Mouse (Mus musculus) kidney, embryonic 14.5 days (tissue): ENCODE data around the gene Lyg1. TPM values are rescaled to one million over a fixed set of nuclear protein-coding genes. Genes with fewer than 3 reads are reported as not detected.

ENCODE experiments used
- ATAC-seq: fragments of 200-750 bp; cut with Nextera tagmentation; 2 replicates; pipeline ENCODE4 v1.8.0; 2017; ENCODE audit warnings: moderate number of reproducible peaks, mild to moderate bottlenecking, moderate TSS enrichment, moderate library complexity; ENCODE audit not compliant: low FRiP score, low TSS enrichment
- H3K27ac ChIP-seq: fragments of 300-500 bp; sonication (generic); 2 replicates; pipeline ENCODE4 v1.5.1; 2014; ENCODE audit warnings: low read depth, mild to moderate bottlenecking, low read length, moderate library complexity, mixed read lengths
- H3K27me3 ChIP-seq: fragments of 300-500 bp; sonication (generic); 2 replicates; pipeline ENCODE4 v1.6.1; 2014; ENCODE audit warnings: mild to moderate bottlenecking, low read length; ENCODE audit not compliant: control insufficient read depth, insufficient read depth
- H3K36me3 ChIP-seq: fragments of 300-500 bp; sonication (generic); 2 replicates; pipeline ENCODE4 v1.6.1; 2014; ENCODE audit warnings: low read length, mixed read lengths; ENCODE audit not compliant: control insufficient read depth, insufficient read depth
- H3K4me1 ChIP-seq: fragments of 300-500 bp; sonication (generic); 2 replicates; pipeline ENCODE4 v1.6.1; 2014; ENCODE audit warnings: low read length, mixed read lengths; ENCODE audit not compliant: control insufficient read depth, insufficient read depth
- H3K4me2 ChIP-seq: fragments of 300-500 bp; sonication (generic); replicated peaks from 2 replicates; pipeline ENCODE4 v1.6.1; 2014; ENCODE audit warnings: low read depth, mild to moderate bottlenecking, low read length
- H3K4me3 ChIP-seq: fragments of 300-500 bp; sonication (generic); 2 replicates; pipeline ENCODE4 v1.5.1; 2014; ENCODE audit warnings: mild to moderate bottlenecking, low read length
- H3K9ac ChIP-seq: fragments of 300-500 bp; sonication (generic); 2 replicates; pipeline ENCODE4 v1.6.1; 2014; ENCODE audit warnings: low read depth, mild to moderate bottlenecking, low read length, moderate library complexity
- H3K9me3 ChIP-seq: fragments of 300-500 bp; sonication (generic); 2 replicates; pipeline ENCODE4 v1.6.1; 2016; ENCODE audit warnings: low read length; ENCODE audit not compliant: control insufficient read depth
- WGBS: fragments of 180-500 bp; shearing (Covaris S2); extraction: QIAGEN DNeasy Blood & Tissue Kit; methylation state at CpG from one replicate; pipeline ENCODE4 v1.1.7; 2014; 5-methylcytosine and 5-hydroxymethylcytosine counted together
- polyA plus RNA-seq: library from polyadenylated mRNA; unstranded; fragments of >200 nt; fragmentation: Nextera tagmentation; extraction: Ambion mirVana; gene quantifications from 2 replicates; pipeline ENCODE4 v1.2.1, GENCODE M21; 2014

Lyg1 gene
- polyA plus RNA-seq = not detected in 2 replicates

- WGBS = 90% methylated on average over 5 of the region's 5 CpGs
- Histone ChIP-seq H3K27ac (no peak within 1 kb of the TSS), H3K9me3 (no peaks in the 10 kb centered on the region), H3K4me1 (no peaks in the 10 kb centered on the region), H3K9ac (no peak within 1 kb of the TSS), H3K4me2 (no peak within 1 kb of the TSS), H3K36me3 (no peaks in the 10 kb centered on the region), H3K27me3 (no peaks in the 10 kb centered on the region), H3K4me3 (no peak within 1 kb of the TSS)
- ATAC-seq = no peak
Measured at GRCm38 (mm10) chr1:37957659-37958058, at the start of gene Lyg1. Lyg1 (minus strand) TSS chr1:37957759.

DNA sequence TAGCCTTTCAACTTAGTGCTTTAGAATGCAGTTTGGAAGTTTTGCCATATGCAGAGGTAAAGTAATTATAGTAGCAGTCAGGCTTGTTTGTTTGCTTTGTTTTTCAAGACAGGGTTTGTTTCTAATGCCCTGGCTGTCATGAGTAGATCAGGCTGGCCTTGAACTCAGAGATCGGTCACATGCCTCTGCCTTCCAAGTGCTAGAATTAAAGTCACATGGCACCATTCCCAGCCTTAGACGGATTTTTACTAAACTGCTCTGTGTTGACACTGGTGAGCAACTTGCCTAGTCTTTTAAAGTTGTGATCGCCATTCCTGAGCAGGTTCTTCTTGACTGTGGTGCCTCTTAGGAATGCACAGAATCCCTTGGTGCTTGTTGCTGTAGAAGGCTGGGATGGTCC, 49.2 kb upstream of the Lyg1 start:
- WGBS = 80% methylated on average over 3 of the region's 3 CpGs
- no peaks in the 10 kb centered on the region for H3K36me3 ChIP-seq
- H3K4me3 ChIP-seq = no peak overlapping the region
- no peaks in the 10 kb centered on the region for H3K9me3 ChIP-seq
- no peaks in the 10 kb centered on the region for H3K4me1 ChIP-seq
- no peaks in the 10 kb centered on the region for H3K27me3 ChIP-seq
- no peak for ATAC-seq
- H3K9ac ChIP-seq = no peak overlapping the region
- H3K4me2 ChIP-seq = no peak overlapping the region
- H3K27ac ChIP-seq = no peak overlapping the region

DNA sequence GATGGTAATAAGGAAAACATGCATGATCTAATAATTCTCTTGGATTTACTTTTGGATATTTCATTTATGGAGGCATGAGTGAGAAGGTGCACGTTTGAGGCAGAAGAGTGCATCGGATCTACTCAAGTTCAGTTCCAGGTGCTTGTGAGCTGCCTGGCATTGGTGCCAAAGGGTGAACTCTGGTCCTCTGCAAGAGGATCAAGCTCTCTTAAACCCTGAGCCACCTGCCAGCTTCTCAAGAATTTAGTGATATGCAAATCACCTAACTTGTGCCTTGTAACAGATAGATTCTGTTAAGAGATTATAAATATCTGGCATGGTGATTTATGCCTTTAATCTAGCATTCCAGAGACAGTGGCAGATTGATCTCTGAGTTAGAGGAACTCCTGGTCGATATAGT, 45.5 kb upstream of the Lyg1 start:
- ATAC-seq = no peak
- H3K4me2 ChIP-seq = no peak overlapping the region
- H3K36me3 ChIP-seq = no peaks in the 10 kb centered on the region
- no peaks in the 10 kb centered on the region for H3K27me3 ChIP-seq
- H3K4me1 ChIP-seq = peaks cover 11% of the 10 kb centered on the region
- no peak overlapping the region for H3K9ac ChIP-seq
- H3K4me3 ChIP-seq = no peak overlapping the region
- WGBS = 85% methylated on average over 3 of the region's 3 CpGs
- H3K27ac ChIP-seq = no peak overlapping the region
- no peaks in the 10 kb centered on the region for H3K9me3 ChIP-seq

DNA sequence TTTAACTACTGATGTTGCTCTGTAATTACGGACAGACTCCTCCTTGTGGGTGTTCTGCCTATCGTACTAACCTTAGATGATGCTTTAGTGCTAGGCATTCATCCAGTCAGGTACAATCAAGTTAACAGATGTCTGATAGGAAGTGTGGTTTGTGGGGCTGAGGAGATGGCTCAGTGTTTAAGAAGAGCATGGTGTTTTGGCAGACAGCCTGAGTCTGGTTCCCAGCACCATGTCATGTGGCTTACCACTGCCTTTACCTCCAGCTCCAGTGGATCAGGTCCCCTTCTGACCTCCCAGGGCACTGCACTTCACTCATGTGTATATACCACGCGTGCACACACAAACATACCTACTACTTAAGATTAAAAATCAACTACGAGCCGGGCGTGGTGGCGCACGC, 44.4 kb upstream of the Lyg1 start:
- no peak for ATAC-seq
- H3K36me3 ChIP-seq = no peaks in the 10 kb centered on the region
- no peaks in the 10 kb centered on the region for H3K9me3 ChIP-seq
- no peak overlapping the region for H3K27ac ChIP-seq
- no peak overlapping the region for H3K4me2 ChIP-seq
- 94% methylated on average over 9 of the region's 9 CpGs for WGBS
- H3K9ac ChIP-seq = no peak overlapping the region
- peaks cover 11% of the 10 kb centered on the region for H3K4me1 ChIP-seq
- H3K27me3 ChIP-seq = no peaks in the 10 kb centered on the region
- no peak overlapping the region for H3K4me3 ChIP-seq

DNA sequence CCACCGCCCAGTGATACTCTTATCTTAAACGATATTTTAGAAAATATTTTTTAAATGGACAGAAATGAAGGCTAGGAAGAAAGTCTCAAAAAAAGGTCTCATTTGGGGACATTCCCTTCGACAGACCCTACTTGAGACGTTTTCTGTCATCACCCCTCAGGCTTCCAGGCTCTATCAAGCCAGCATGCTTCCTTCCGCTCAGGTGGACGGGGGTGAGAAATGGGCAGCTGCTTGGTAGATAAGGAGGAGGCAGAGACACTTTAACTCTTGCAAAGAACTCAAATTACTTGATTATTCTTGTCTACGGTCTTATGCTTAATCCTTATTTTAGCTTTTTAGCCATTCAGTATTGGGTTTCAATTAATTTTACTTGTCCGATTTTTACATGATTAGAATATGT, 43.3 kb upstream of the Lyg1 start:
- Histone ChIP-seq H3K36me3 (no peaks in the 10 kb centered on the region), H3K27me3 (no peaks in the 10 kb centered on the region), H3K4me2 (no peak overlapping the region), H3K4me1 (peaks cover 16% of the 10 kb centered on the region), H3K27ac (no peak overlapping the region), H3K9ac (no peak overlapping the region), H3K9me3 (no peaks in the 10 kb centered on the region), H3K4me3 (no peak overlapping the region)
- 96% methylated on average over 8 of the region's 8 CpGs for WGBS
- ATAC-seq = no peak

- Histone ChIP-seq H3K4me2 (peak overlapping the region; percentile 73), H3K9me3 (no peaks in the 10 kb centered on the region), H3K27me3 (no peaks in the 10 kb centered on the region), H3K27ac (no peak overlapping the region), H3K4me1 (peaks cover 16% of the 10 kb centered on the region), H3K4me3 (peak overlapping the region; percentile 91), H3K9ac (0 out of 2 replicates have a peak overlapping the region, but pooled peaks have one; percentile 91), H3K36me3 (peaks cover 9% of the 10 kb centered on the region)
- 80% methylated on average over 3 of the region's 3 CpGs for WGBS
- no peak for ATAC-seq
Measured at GRCm38 (mm10) chr1:37999552-37999951, 42.0 kb upstream of the Lyg1 start.

GRCm38 (mm10) chr1:37998371-37999199, 41.0 kb upstream of the Lyg1 start:
- 4% methylated on average over 34 of the region's 47 CpGs for WGBS
- ATAC-seq = peak; percentile 20
- no peaks in the 10 kb centered on the region for H3K27me3 ChIP-seq
- H3K4me2 ChIP-seq = peak overlapping the region; percentile 73
- peak overlapping the region; percentile 91 for H3K9ac ChIP-seq
- peaks cover 19% of the 10 kb centered on the region for H3K36me3 ChIP-seq
- H3K4me1 ChIP-seq = peaks cover 16% of the 10 kb centered on the region
- peak overlapping the region; percentile 91 for H3K4me3 ChIP-seq
- no peaks in the 10 kb centered on the region for H3K9me3 ChIP-seq
- peak overlapping the region; percentile 85 for H3K27ac ChIP-seq

DNA sequence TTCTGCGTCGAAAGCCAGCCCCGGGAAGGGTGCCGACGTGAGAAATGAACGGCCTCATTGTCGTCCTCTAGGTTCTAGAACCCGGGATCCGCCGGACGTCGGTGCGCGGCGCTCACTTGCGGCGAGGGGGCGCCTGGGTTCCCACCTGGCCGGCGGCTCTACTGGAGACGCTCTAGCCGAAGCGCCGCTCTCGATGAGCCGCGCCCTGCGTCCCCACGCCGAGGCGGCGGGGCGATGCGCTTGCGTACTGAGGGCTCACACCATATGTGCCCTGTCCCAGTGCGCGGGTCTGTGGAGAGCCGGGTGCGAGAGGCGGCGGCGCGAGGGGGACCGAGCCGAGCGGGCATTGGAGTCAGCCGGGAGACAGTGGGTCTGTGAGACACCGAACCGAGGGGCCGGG, 40.3 kb upstream of the Lyg1 start, which contains the start of the genes Txndc9 and Eif5b:
Txndc9 (minus strand) TSS at position 27 of the 400 bp plus-strand sequence.
Eif5b (plus strand) TSS at position 144 of the 400 bp plus-strand sequence.
- Histone ChIP-seq H3K9ac (peak within 1 kb of the TSS; percentile 91), H3K4me3 (peak within 1 kb of the TSS; percentile 91), H3K27ac (peak within 1 kb of the TSS; percentile 88), H3K27me3 (no peaks in the 10 kb centered on the region), H3K4me2 (peak within 1 kb of the TSS; percentile 73), H3K36me3 (peaks cover 25% of the 10 kb centered on the region), H3K9me3 (no peaks in the 10 kb centered on the region), H3K4me1 (peaks cover 16% of the 10 kb centered on the region)
- under 1% methylated on average over 50 of the region's 50 CpGs for WGBS
- ATAC-seq = peak; percentile 94

GRCm38 (mm10) chr1:37996877-37997484, 39.4 kb upstream of the Lyg1 start:
- Histone ChIP-seq H3K4me3 (peak overlapping the region; percentile 91), H3K9ac (peak overlapping the region; percentile 74), H3K27ac (peak overlapping the region; percentile 88), H3K27me3 (no peaks in the 10 kb centered on the region), H3K9me3 (no peaks in the 10 kb centered on the region), H3K36me3 (peaks cover 33% of the 10 kb centered on the region), H3K4me1 (peaks cover 16% of the 10 kb centered on the region), H3K4me2 (peak overlapping the region; percentile 73)
- under 1% methylated on average over 42 of the region's 42 CpGs for WGBS
- peak; percentile 96 for ATAC-seq
